Mouse (Mus musculus) testis, adult 2 months (tissue): ENCODE results near the gene Kcnmb2. TPM values are rescaled to one million over a fixed set of nuclear protein-coding genes. Genes with fewer than 3 reads are reported as not detected.

Source experiments
- H3K27ac ChIP-seq: fragments of 200-500 bp; 2 replicates; pipeline ENCODE4 v1.5.1; 2012; ENCODE audit warnings: low read depth, low read length; ENCODE audit not compliant: control insufficient read depth, insufficient read depth
- H3K27me3 ChIP-seq: fragments of 200-500 bp; 2 replicates; pipeline ENCODE4 v1.6.1; 2012; ENCODE audit warnings: mild to moderate bottlenecking, low read length, moderate library complexity; ENCODE audit not compliant: control insufficient read depth, insufficient read depth
- H3K36me3 ChIP-seq: fragments of 200-500 bp; 2 replicates; pipeline ENCODE4 v1.6.1; 2012; ENCODE audit warnings: mild to moderate bottlenecking, low read length; ENCODE audit not compliant: control insufficient read depth, insufficient read depth
- H3K4me1 ChIP-seq: fragments of 200-500 bp; 2 replicates; pipeline ENCODE4 v1.6.1; 2012; ENCODE audit warnings: low read length; ENCODE audit not compliant: control insufficient read depth, insufficient read depth
- H3K4me3 ChIP-seq: fragments of 200-500 bp; 2 replicates; pipeline ENCODE4 v1.5.1; 2012; ENCODE audit warnings: low read depth, mild to moderate bottlenecking, low read length, moderate library complexity, mixed read lengths; ENCODE audit not compliant: control insufficient read depth
- CTCF ChIP-seq: fragments of 200-500 bp; IDR thresholded peaks from 2 replicates; pipeline ENCODE4 v1.5.1; 2012; ENCODE audit warnings: low read depth, mild to moderate bottlenecking, inconsistent platforms, low read length, moderate library complexity; ENCODE audit not compliant: control insufficient read depth, insufficient read depth, insufficient replicate concordance
- POLR2A ChIP-seq: fragments of 200-500 bp; IDR thresholded peaks from 2 replicates; pipeline ENCODE4 v1.6.1; 2012; ENCODE audit warnings: low read depth, mild to moderate bottlenecking, inconsistent platforms, low read length, moderate library complexity; ENCODE audit not compliant: control insufficient read depth
- polyA plus RNA-seq: library from polyadenylated mRNA; depleted of rRNA; stranded (reverse); fragments of >200 nt; gene quantifications from 2 replicates; pipeline ENCODE4 v1.2.3, GENCODE M21; 2012

Gene Kcnmb2
- polyA plus RNA-seq, 1 experiment = 0.10 TPM

GRCm38 (mm10) chr3:32101391-32101790, 199.1 kb downstream of the Kcnmb2 start:
- Histone ChIP-seq H3K4me1 (no peaks in the 10 kb centered on the region), H3K36me3 (no peaks in the 10 kb centered on the region), H3K27ac (no peak overlapping the region), H3K27me3 (no peaks in the 10 kb centered on the region), H3K4me3 (no peak overlapping the region)
- TF ChIP-seq POLR2A = no peak
- TF ChIP-seq CTCF = no peak

GRCm38 (mm10) chr3:32119851-32120250, 217.5 kb downstream of the Kcnmb2 start:
- H3K36me3 ChIP-seq = no peaks in the 10 kb centered on the region
- H3K27ac ChIP-seq = no peak overlapping the region

GRCm38 (mm10) chr3:32121731-32122130, 219.4 kb downstream of the Kcnmb2 start:
- TF ChIP-seq POLR2A (no peak), CTCF (no peak)
- no peaks in the 10 kb centered on the region for H3K36me3 ChIP-seq
- H3K4me3 ChIP-seq = no peak overlapping the region
- H3K27ac ChIP-seq = no peak overlapping the region
- H3K4me1 ChIP-seq = no peaks in the 10 kb centered on the region
- H3K27me3 ChIP-seq = no peaks in the 10 kb centered on the region

More at GRCm38 (mm10) chr3:32119851-32120250, 217.5 kb downstream of the Kcnmb2 start:
- no peak overlapping the region for H3K4me3 ChIP-seq
- no peaks in the 10 kb centered on the region for H3K27me3 ChIP-seq
- TF ChIP-seq CTCF (no peak), POLR2A (no peak)
- H3K4me1 ChIP-seq = no peaks in the 10 kb centered on the region

GRCm38 (mm10) chr3:32125431-32125830, 223.1 kb downstream of the Kcnmb2 start:
- no peaks in the 10 kb centered on the region for H3K4me1 ChIP-seq

GRCm38 (mm10) chr3:32128391-32128790, 226.1 kb downstream of the Kcnmb2 start:
- no peak overlapping the region for H3K27ac ChIP-seq
- no peaks in the 10 kb centered on the region for H3K27me3 ChIP-seq
- no peaks in the 10 kb centered on the region for H3K4me1 ChIP-seq
- no peak overlapping the region for H3K4me3 ChIP-seq
- no peaks in the 10 kb centered on the region for H3K36me3 ChIP-seq
- TF ChIP-seq CTCF = no peak
- TF ChIP-seq POLR2A = no peak

More at GRCm38 (mm10) chr3:32125431-32125830, 223.1 kb downstream of the Kcnmb2 start:
- Histone ChIP-seq H3K27ac (no peak overlapping the region), H3K4me3 (no peak overlapping the region), H3K27me3 (no peaks in the 10 kb centered on the region), H3K36me3 (no peaks in the 10 kb centered on the region)
- no peak for TF ChIP-seq CTCF
- no peak for TF ChIP-seq POLR2A

- Histone ChIP-seq H3K4me1 (no peaks in the 10 kb centered on the region), H3K4me3 (no peak overlapping the region)
- TF ChIP-seq CTCF (no peak), POLR2A (no peak)
These were observed 228.4 kb downstream of the Kcnmb2 start for GRCm38 (mm10) chr3:32130696-32131095.

GRCm38 (mm10) chr3:32132395-32133004, 230.2 kb downstream of the Kcnmb2 start:
- TF ChIP-seq CTCF (no peak), POLR2A (no peak)
- Histone ChIP-seq H3K36me3 (no peaks in the 10 kb centered on the region), H3K4me3 (no peak overlapping the region), H3K27me3 (no peaks in the 10 kb centered on the region), H3K27ac (no peak overlapping the region), H3K4me1 (no peaks in the 10 kb centered on the region)

More at GRCm38 (mm10) chr3:32130696-32131095, 228.4 kb downstream of the Kcnmb2 start:
- no peak overlapping the region for H3K27ac ChIP-seq
- no peaks in the 10 kb centered on the region for H3K36me3 ChIP-seq
- H3K27me3 ChIP-seq = no peaks in the 10 kb centered on the region
